Mouse (Mus musculus) yolk sac, embryonic 10.5 days (tissue): ENCODE data around the gene Arid5b.

Source experiments
- DNase-seq: peaks from one replicate; pipeline ENCODE4 v3.0.0-alpha.2; 2017; ENCODE audit warnings: low spot score

The Arid5b gene

GRCm38 (mm10) chr10:68164723-68165706 is 113.5 kb downstream of the Arid5b start:
- no peak for DNase-seq

- DNase-seq: no peak
These were observed 114.4 kb downstream of the Arid5b start for GRCm38 (mm10) chr10:68164137-68164536.

- no peak for DNase-seq
These were observed 118.8 kb downstream of the Arid5b start for GRCm38 (mm10) chr10:68159759-68160158.

GRCm38 (mm10) chr10:68158555-68158954 is 120.0 kb downstream of the Arid5b start:
- DNase-seq: no peak

GRCm38 (mm10) chr10:68157511-68157910 is 121.0 kb downstream of the Arid5b start:
- DNase-seq: no peak

GRCm38 (mm10) chr10:68156646-68157245 is 121.8 kb downstream of the Arid5b start:
- no peak for DNase-seq

- no peak for DNase-seq
These were observed 122.4 kb downstream of the Arid5b start for GRCm38 (mm10) chr10:68156159-68156558.

GRCm38 (mm10) chr10:68155431-68156119 is 123.0 kb downstream of the Arid5b start:
- no peak for DNase-seq

GRCm38 (mm10) chr10:68154046-68154765 is 124.3 kb downstream of the Arid5b start:
- no peak for DNase-seq

GRCm38 (mm10) chr10:68153344-68154045 is 125.0 kb downstream of the Arid5b start:
- no peak for DNase-seq

GRCm38 (mm10) chr10:68148495-68148894 is 130.0 kb downstream of the Arid5b start:
- no peak for DNase-seq

GRCm38 (mm10) chr10:68147730-68148129 is 130.8 kb downstream of the Arid5b start:
- no peak for DNase-seq

- DNase-seq: peak; percentile 49
These were observed 131.7 kb downstream of the Arid5b start for GRCm38 (mm10) chr10:68146842-68147241.

- no peak for DNase-seq
These were observed 133.1 kb downstream of the Arid5b start for GRCm38 (mm10) chr10:68145286-68145950.

- no peak for DNase-seq
These were observed 136.0 kb downstream of the Arid5b start for GRCm38 (mm10) chr10:68142501-68142900.

GRCm38 (mm10) chr10:68141567-68141966 is 137.0 kb downstream of the Arid5b start:
- no peak for DNase-seq

- DNase-seq: no peak
These were observed 137.7 kb downstream of the Arid5b start for GRCm38 (mm10) chr10:68140871-68141270.

- no peak for DNase-seq
These were observed 138.2 kb downstream of the Arid5b start for GRCm38 (mm10) chr10:68140306-68140705.

- DNase-seq: peak; percentile 31
These were observed 140.4 kb downstream of the Arid5b start for GRCm38 (mm10) chr10:68138123-68138522.

- no peak for DNase-seq
These were observed 141.2 kb downstream of the Arid5b start for GRCm38 (mm10) chr10:68137151-68137833.
